Mouse (Mus musculus): ENCODE results near the gene Cct2. TPM values are rescaled to one million over a fixed set of nuclear protein-coding genes. Genes with fewer than 3 reads are reported as not detected.

Cct2 gene
- polyA plus RNA-seq, 1 experiment from 2014 or later = 245 TPM

GRCm38 (mm10) chr10:117013689-117014390 is 49.8 kb downstream of the Cct2 start:
- Histone ChIP-seq H3K36me3 (ENCODE audit: control insufficient read depth, insufficient read depth, low read length) (no peaks in the 10 kb centered on the region), H3K9me3 (ENCODE audit: control insufficient read depth, low read length) (no peaks in the 10 kb centered on the region), H3K27ac (ENCODE audit: low read depth, low read length) (no peak overlapping the region), H3K4me3 (ENCODE audit: low read length) (peak overlapping the region; percentile 24), H3K9ac (ENCODE audit: low read depth, low read length) (no peak overlapping the region), H3K4me2 (ENCODE audit: low read length) (peak overlapping the region; percentile 51), H3K4me1 (ENCODE audit: control insufficient read depth, insufficient read depth, low read depth, low read length) (peaks cover 4% of the 10 kb centered on the region; the same call in 1 of the 2 replicates), H3K27me3 (replicated peaks; ENCODE audit: control insufficient read depth, insufficient read depth, low read length) (no peaks in the 10 kb centered on the region)
- 18% methylated on average over 12 of the region's 12 CpGs for WGBS
- peak; percentile 83 for ATAC-seq

GRCm38 (mm10) chr10:117011047-117011446 is 52.6 kb downstream of the Cct2 start:
- ATAC-seq = no peak
- 48% methylated on average over 8 of the region's 8 CpGs for WGBS
- H3K4me2 ChIP-seq (ENCODE audit: low read length) = no peak overlapping the region

GRCm38 (mm10) chr10:117009691-117010090 is 53.9 kb downstream of the Cct2 start:
- H3K36me3 ChIP-seq (ENCODE audit: control insufficient read depth, insufficient read depth, low read length) = no peaks in the 10 kb centered on the region
- 88% methylated on average over 6 of the region's 6 CpGs for WGBS
- H3K4me2 ChIP-seq (ENCODE audit: low read length) = no peak overlapping the region
- ATAC-seq = no peak
- H3K27ac ChIP-seq (ENCODE audit: low read depth, low read length) = no peak overlapping the region
- H3K4me1 ChIP-seq (ENCODE audit: control insufficient read depth, insufficient read depth, low read depth, low read length) = peaks cover 4% of the 10 kb centered on the region
- H3K9ac ChIP-seq (ENCODE audit: low read depth, low read length) = no peak overlapping the region
- H3K4me3 ChIP-seq (ENCODE audit: low read length) = no peak overlapping the region
- H3K9me3 ChIP-seq (ENCODE audit: control insufficient read depth, low read length) = no peaks in the 10 kb centered on the region
- no peaks in the 10 kb centered on the region for H3K27me3 ChIP-seq (replicated peaks; ENCODE audit: control insufficient read depth, insufficient read depth, low read length)

More at GRCm38 (mm10) chr10:117011047-117011446, 52.6 kb downstream of the Cct2 start:
- Histone ChIP-seq H3K4me3 (ENCODE audit: low read length) (no peak overlapping the region), H3K36me3 (ENCODE audit: control insufficient read depth, insufficient read depth, low read length) (no peaks in the 10 kb centered on the region), H3K9ac (ENCODE audit: low read depth, low read length) (no peak overlapping the region), H3K4me1 (ENCODE audit: control insufficient read depth, insufficient read depth, low read depth, low read length) (peaks cover 4% of the 10 kb centered on the region; the same call in 1 of the 2 replicates), H3K27me3 (replicated peaks; ENCODE audit: control insufficient read depth, insufficient read depth, low read length) (no peaks in the 10 kb centered on the region), H3K27ac (ENCODE audit: low read depth, low read length) (no peak overlapping the region), H3K9me3 (ENCODE audit: control insufficient read depth, low read length) (no peaks in the 10 kb centered on the region)

GRCm38 (mm10) chr10:117005707-117006464 is 57.7 kb downstream of the Cct2 start:
- Histone ChIP-seq H3K4me3 (ENCODE audit: low read length) (no peak overlapping the region), H3K4me2 (ENCODE audit: low read length) (no peak overlapping the region), H3K9ac (ENCODE audit: low read depth, low read length) (no peak overlapping the region), H3K36me3 (ENCODE audit: control insufficient read depth, insufficient read depth, low read length) (no peaks in the 10 kb centered on the region), H3K9me3 (ENCODE audit: control insufficient read depth, low read length) (no peaks in the 10 kb centered on the region), H3K27ac (ENCODE audit: low read depth, low read length) (no peak overlapping the region), H3K27me3 (replicated peaks; ENCODE audit: control insufficient read depth, insufficient read depth, low read length) (no peaks in the 10 kb centered on the region), H3K4me1 (ENCODE audit: control insufficient read depth, insufficient read depth, low read depth, low read length) (no peaks in the 10 kb centered on the region; the same call in 1 of the 2 replicates)
- no peak for ATAC-seq
- 69% methylated on average over 12 of the region's 12 CpGs for WGBS

GRCm38 (mm10) chr10:117004695-117005094 is 58.9 kb downstream of the Cct2 start:
- no peak overlapping the region for H3K4me3 ChIP-seq (ENCODE audit: low read length)
- 59% methylated on average over 5 of the region's 5 CpGs for WGBS
- no peak overlapping the region for H3K27ac ChIP-seq (ENCODE audit: low read depth, low read length)
- no peak overlapping the region for H3K9ac ChIP-seq (ENCODE audit: low read depth, low read length)
- H3K4me2 ChIP-seq (ENCODE audit: low read length) = no peak overlapping the region
- no peaks in the 10 kb centered on the region for H3K36me3 ChIP-seq (ENCODE audit: control insufficient read depth, insufficient read depth, low read length)
- ATAC-seq = no peak
- H3K9me3 ChIP-seq (ENCODE audit: control insufficient read depth, low read length) = no peaks in the 10 kb centered on the region
- no peaks in the 10 kb centered on the region for H3K27me3 ChIP-seq (replicated peaks; ENCODE audit: control insufficient read depth, insufficient read depth, low read length)
- no peaks in the 10 kb centered on the region; the same call in 1 of the 2 replicates for H3K4me1 ChIP-seq (ENCODE audit: control insufficient read depth, insufficient read depth, low read depth, low read length)

Other genes starting within 250 kb of the Cct2 start
- gene Myrfl, start 166.9 kb downstream of the Cct2 start, polyA plus RNA-seq (2015; fragmentation: Nextera tagmentation; extraction: Ambion mirVana) = 0.11 and 0.15 TPM in 2 replicates
- gene Rab3ip, start 113.0 kb downstream of the Cct2 start, polyA plus RNA-seq (2015; fragmentation: Nextera tagmentation; extraction: Ambion mirVana) = 45.2 and 46.6 TPM in 2 replicates
- gene Gm10271, start 91.2 kb downstream of the Cct2 start, polyA plus RNA-seq (2015; fragmentation: Nextera tagmentation; extraction: Ambion mirVana) = not detected in 2 replicates
- gene Best3, start 77.5 kb downstream of the Cct2 start, polyA plus RNA-seq (2015; fragmentation: Nextera tagmentation; extraction: Ambion mirVana) = 0.15 and 0.16 TPM in 2 replicates
- gene Lrrc10, start 18.5 kb downstream of the Cct2 start, polyA plus RNA-seq (2015; fragmentation: Nextera tagmentation; extraction: Ambion mirVana) = not detected in 2 replicates
- 16.5 and 22.1 TPM in 2 replicates for gene Frs2, start 84.7 kb upstream of the Cct2 start, polyA plus RNA-seq (2015; fragmentation: Nextera tagmentation; extraction: Ambion mirVana)
- 82.9 and 83.3 TPM in 2 replicates for gene Yeats4, start 160.7 kb upstream of the Cct2 start, polyA plus RNA-seq (2015; fragmentation: Nextera tagmentation; extraction: Ambion mirVana)
- not detected in 2 replicates for gene 9530003J23Rik, start 174.9 kb upstream of the Cct2 start, polyA plus RNA-seq (2015; fragmentation: Nextera tagmentation; extraction: Ambion mirVana)
- 21.3 and 26.0 TPM in 2 replicates for gene Lyz2, start 218.5 kb upstream of the Cct2 start, polyA plus RNA-seq (2015; fragmentation: Nextera tagmentation; extraction: Ambion mirVana)
- gene Lyz1, start 229.1 kb upstream of the Cct2 start, polyA plus RNA-seq (2015; fragmentation: Nextera tagmentation; extraction: Ambion mirVana) = not detected in 2 replicates

All from hindbrain, embryonic 16.5 days (tissue).